Mouse (Mus musculus): Measurements from ENCODE around the gene Rfng.

GRCm38 (mm10) chr11:120804274-120804673 lies 20.3 kb upstream of the Rfng start:
- TF ChIP-seq POLR2A (IDR thresholded peaks at IDR 0.05; ENCODE audit: low read depth, low read length), result no peak
- no peak for TF ChIP-seq CTCF (IDR thresholded peaks at IDR 0.05; ENCODE audit: extremely low read depth, insufficient read depth, insufficient read length, insufficient replicate concordance)

All from spleen, adult 2 months (tissue).